Mouse (Mus musculus): Measurements from ENCODE around the gene Grip1. TPM values are rescaled to one million over a fixed set of nuclear protein-coding genes. Genes with fewer than 3 reads are reported as not detected.

Grip1 gene
- polyA plus RNA-seq, 1 experiment, result 0.08 TPM

DNA sequence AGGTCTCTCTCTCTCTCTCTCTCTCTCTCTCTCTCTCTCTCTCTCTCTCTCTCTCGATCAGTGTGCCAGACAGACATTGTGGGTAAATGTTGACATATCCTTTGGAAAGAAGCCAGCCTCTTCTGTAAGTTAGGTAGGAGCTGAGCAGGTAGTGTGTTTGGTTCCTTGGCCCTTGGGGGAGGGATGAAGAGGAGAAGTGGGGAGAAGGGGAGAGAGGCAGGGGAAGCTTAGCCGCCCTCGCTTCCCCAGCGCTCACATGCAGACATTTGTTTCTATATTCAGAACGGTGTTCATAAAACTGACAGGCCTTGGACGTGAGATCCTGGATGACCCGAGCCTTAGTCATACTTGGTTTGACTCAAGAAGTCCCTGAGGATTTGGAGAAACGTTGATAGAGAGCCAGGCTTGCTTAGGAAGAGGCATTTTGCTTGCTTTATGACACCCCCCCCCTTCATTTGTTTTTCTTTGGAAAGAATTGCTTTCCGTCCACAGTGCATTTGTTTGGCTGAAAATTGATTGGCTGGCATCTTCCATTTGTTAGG, 243.7 kb downstream of the Grip1 start:
- Histone ChIP-seq H3ac (ENCODE audit: control insufficient read depth, insufficient read length) (no peak overlapping the region), H3K27me3 (ENCODE audit: control insufficient read depth, insufficient read depth, insufficient read length) (no peaks in the 10 kb centered on the region), H3K4me2 (ENCODE audit: low read depth) (peak overlapping the region; percentile 57), H3K36me3 (ENCODE audit: control insufficient read depth, insufficient read depth) (no peaks in the 10 kb centered on the region), H3K79me2 (ENCODE audit: control insufficient read depth, insufficient read depth) (no peaks in the 10 kb centered on the region), H3K4me3 (no peak overlapping the region)
- no peak for TF ChIP-seq USF1 (IDR thresholded peaks at IDR 0.05; ENCODE audit: low read depth)
- no peak for TF ChIP-seq TCF3 (IDR thresholded peaks at IDR 0.05; ENCODE audit: insufficient read length, low read depth)
- TF ChIP-seq MYOG (IDR thresholded peaks at IDR 0.05; ENCODE audit: control insufficient read depth in 1 of 3, insufficient read depth in 1 of 3, insufficient read length in 2 of 3, low read depth in 2 of 3), result no peak
- TF ChIP-seq POLR2AphosphoS2 (IDR thresholded peaks at IDR 0.05; ENCODE audit: insufficient read length, low read depth), result no peak
- TF ChIP-seq MAX (IDR thresholded peaks at IDR 0.05; ENCODE audit: low read depth), result no peak
- no peak for TF ChIP-seq SRF (IDR thresholded peaks at IDR 0.05; ENCODE audit: control insufficient read depth, insufficient read length, low read depth)
- TF ChIP-seq TCF12 (IDR thresholded peaks at IDR 0.05; ENCODE audit: insufficient read depth, poor library complexity, severe bottlenecking), result no peak
- TF ChIP-seq POLR2A (IDR thresholded peaks at IDR 0.05; ENCODE audit: insufficient read length, low read depth), result no peak
- TF ChIP-seq CEBPB (IDR thresholded peaks at IDR 0.05; ENCODE audit: insufficient read depth, poor library complexity, severe bottlenecking), result no peak
- no peak for TF ChIP-seq REST (IDR thresholded peaks at IDR 0.05; ENCODE audit: insufficient read depth, insufficient read length)

DNA sequence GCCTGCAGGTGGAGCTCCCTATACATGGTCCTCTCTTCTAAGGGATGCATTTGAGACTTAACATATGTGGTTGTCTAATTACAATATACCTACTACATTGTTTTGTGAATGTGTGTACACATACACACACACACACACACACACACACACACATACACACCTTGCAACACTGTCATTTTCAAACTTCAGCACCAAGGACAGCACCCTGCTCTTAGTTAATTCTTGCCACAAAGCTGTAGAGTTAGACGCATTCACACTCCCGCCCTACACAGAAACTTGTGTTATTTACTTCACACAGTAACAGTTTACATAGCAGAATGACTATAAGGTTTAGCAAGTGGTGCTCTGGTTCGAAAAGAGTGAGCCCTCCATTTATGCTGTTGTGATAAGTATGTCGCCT, 251.7 kb downstream of the Grip1 start:
- no peak overlapping the region for H3K4me2 ChIP-seq (ENCODE audit: low read depth)
- no peak overlapping the region for H3K4me3 ChIP-seq
- H3K27me3 ChIP-seq (ENCODE audit: control insufficient read depth, insufficient read depth, insufficient read length), result no peaks in the 10 kb centered on the region
- H3K79me2 ChIP-seq (ENCODE audit: control insufficient read depth, insufficient read depth), result no peaks in the 10 kb centered on the region
- no peak for TF ChIP-seq SRF (IDR thresholded peaks at IDR 0.05; ENCODE audit: control insufficient read depth, insufficient read length, low read depth)
- peak; percentile 89 for TF ChIP-seq REST (IDR thresholded peaks at IDR 0.05; ENCODE audit: insufficient read depth, insufficient read length)
- TF ChIP-seq TCF3 (IDR thresholded peaks at IDR 0.05; ENCODE audit: insufficient read length, low read depth), result no peak
- peak; percentile 21 for TF ChIP-seq MAX (IDR thresholded peaks at IDR 0.05; ENCODE audit: low read depth)
- no peak for TF ChIP-seq USF1 (IDR thresholded peaks at IDR 0.05; ENCODE audit: low read depth)
- TF ChIP-seq MYOD1 (IDR thresholded peaks at IDR 0.05; ENCODE audit: control insufficient read depth in 1 of 3, insufficient read length in 2 of 3, low read depth in 2 of 3), result no peak
- no peak for TF ChIP-seq POLR2AphosphoS2 (IDR thresholded peaks at IDR 0.05; ENCODE audit: insufficient read length, low read depth)
- TF ChIP-seq CEBPB (IDR thresholded peaks at IDR 0.05; ENCODE audit: insufficient read depth, poor library complexity, severe bottlenecking), result no peak
- H3ac ChIP-seq (ENCODE audit: control insufficient read depth, insufficient read length), result no peak overlapping the region
- no peaks in the 10 kb centered on the region for H3K36me3 ChIP-seq (ENCODE audit: control insufficient read depth, insufficient read depth)

GRCm38 (mm10) chr10:119706281-119706680, 252.7 kb downstream of the Grip1 start:
- TF ChIP-seq MYOG (IDR thresholded peaks at IDR 0.05; ENCODE audit: control insufficient read depth in 1 of 3, insufficient read depth in 1 of 3, insufficient read length in 2 of 3, low read depth in 2 of 3) (no peak), E2F4 (IDR thresholded peaks at IDR 0.05; ENCODE audit: insufficient read depth) (no peak), CEBPB (IDR thresholded peaks at IDR 0.05; ENCODE audit: insufficient read depth, poor library complexity, severe bottlenecking) (no peak), REST (IDR thresholded peaks at IDR 0.05; ENCODE audit: insufficient read depth, insufficient read length) (no peak), POLR2A (IDR thresholded peaks at IDR 0.05; ENCODE audit: insufficient read length, low read depth) (no peak), POLR2AphosphoS2 (IDR thresholded peaks at IDR 0.05; ENCODE audit: insufficient read length, low read depth) (no peak), TCF3 (IDR thresholded peaks at IDR 0.05; ENCODE audit: insufficient read length, low read depth) (no peak), MYOD1 (IDR thresholded peaks at IDR 0.05; ENCODE audit: control insufficient read depth in 1 of 3, insufficient read length in 2 of 3, low read depth in 2 of 3) (no peak), TCF12 (IDR thresholded peaks at IDR 0.05; ENCODE audit: insufficient read depth, poor library complexity, severe bottlenecking) (no peak), MAX (IDR thresholded peaks at IDR 0.05; ENCODE audit: low read depth) (no peak), SRF (IDR thresholded peaks at IDR 0.05; ENCODE audit: control insufficient read depth, insufficient read length, low read depth) (no peak), USF1 (IDR thresholded peaks at IDR 0.05; ENCODE audit: low read depth) (no peak)
- no peaks in the 10 kb centered on the region for H3K36me3 ChIP-seq (ENCODE audit: control insufficient read depth, insufficient read depth)
- no peak overlapping the region for H3K4me2 ChIP-seq (ENCODE audit: low read depth)
- no peaks in the 10 kb centered on the region for H3K79me2 ChIP-seq (ENCODE audit: control insufficient read depth, insufficient read depth)
- no peaks in the 10 kb centered on the region for H3K27me3 ChIP-seq (ENCODE audit: control insufficient read depth, insufficient read depth, insufficient read length)
- no peak overlapping the region for H3K4me3 ChIP-seq
- no peak overlapping the region for H3ac ChIP-seq (ENCODE audit: control insufficient read depth, insufficient read length)

- TF ChIP-seq POLR2A (IDR thresholded peaks at IDR 0.05; ENCODE audit: insufficient read length, low read depth) (no peak), MAX (IDR thresholded peaks at IDR 0.05; ENCODE audit: low read depth) (no peak), TCF3 (IDR thresholded peaks at IDR 0.05; ENCODE audit: insufficient read length, low read depth) (no peak), USF1 (IDR thresholded peaks at IDR 0.05; ENCODE audit: low read depth) (no peak), SRF (IDR thresholded peaks at IDR 0.05; ENCODE audit: control insufficient read depth, insufficient read length, low read depth) (no peak)
- no peak overlapping the region for H3K4me3 ChIP-seq
- H3K27me3 ChIP-seq (ENCODE audit: control insufficient read depth, insufficient read depth, insufficient read length), result no peaks in the 10 kb centered on the region
- no peaks in the 10 kb centered on the region for H3K79me2 ChIP-seq (ENCODE audit: control insufficient read depth, insufficient read depth)
- H3ac ChIP-seq (ENCODE audit: control insufficient read depth, insufficient read length), result no peak overlapping the region
- no peak overlapping the region for H3K4me2 ChIP-seq (ENCODE audit: low read depth)
- no peaks in the 10 kb centered on the region for H3K36me3 ChIP-seq (ENCODE audit: control insufficient read depth, insufficient read depth)
Observed at GRCm38 (mm10) chr10:119706983-119707382, 253.4 kb downstream of the Grip1 start.

DNA sequence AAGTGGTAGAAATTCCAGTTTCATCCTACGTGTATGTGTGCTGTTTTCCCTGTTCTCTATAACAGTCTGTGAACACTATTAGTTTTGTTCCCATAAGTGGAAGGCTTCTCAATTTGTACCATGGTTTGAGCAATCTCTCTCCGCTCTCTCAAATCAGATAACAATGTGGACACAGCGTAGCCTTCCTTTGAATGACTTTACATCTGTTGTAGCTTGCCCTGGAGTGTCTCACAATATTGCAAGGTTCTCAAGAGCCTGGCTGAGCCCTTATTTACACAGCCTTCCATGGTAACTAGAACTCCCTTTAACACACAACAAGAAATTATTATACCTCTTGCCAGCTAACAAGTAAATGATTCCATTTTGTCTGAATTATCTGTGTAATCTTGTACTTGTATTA, 268.3 kb downstream of the Grip1 start:
- H3K4me3 ChIP-seq, result no peak overlapping the region
- H3ac ChIP-seq (ENCODE audit: control insufficient read depth, insufficient read length), result no peak overlapping the region
- H3K4me2 ChIP-seq (ENCODE audit: low read depth), result no peak overlapping the region
- no peak for TF ChIP-seq MYOD1 (IDR thresholded peaks at IDR 0.05; ENCODE audit: control insufficient read depth in 1 of 3, insufficient read length in 2 of 3, low read depth in 2 of 3)
- no peak for TF ChIP-seq CEBPB (IDR thresholded peaks at IDR 0.05; ENCODE audit: insufficient read depth, poor library complexity, severe bottlenecking)
- no peak for TF ChIP-seq MYOG (IDR thresholded peaks at IDR 0.05; ENCODE audit: control insufficient read depth in 1 of 3, insufficient read depth in 1 of 3, insufficient read length in 2 of 3, low read depth in 2 of 3)
- no peak for TF ChIP-seq POLR2AphosphoS2 (IDR thresholded peaks at IDR 0.05; ENCODE audit: insufficient read length, low read depth)
- TF ChIP-seq USF1 (IDR thresholded peaks at IDR 0.05; ENCODE audit: low read depth), result no peak
- TF ChIP-seq REST (IDR thresholded peaks at IDR 0.05; ENCODE audit: insufficient read depth, insufficient read length), result no peak
- TF ChIP-seq TCF12 (IDR thresholded peaks at IDR 0.05; ENCODE audit: insufficient read depth, poor library complexity, severe bottlenecking), result no peak
- TF ChIP-seq TCF3 (IDR thresholded peaks at IDR 0.05; ENCODE audit: insufficient read length, low read depth), result no peak
- TF ChIP-seq POLR2A (IDR thresholded peaks at IDR 0.05; ENCODE audit: insufficient read length, low read depth), result no peak
- TF ChIP-seq MAX (IDR thresholded peaks at IDR 0.05; ENCODE audit: low read depth), result no peak
- no peak for TF ChIP-seq E2F4 (IDR thresholded peaks at IDR 0.05; ENCODE audit: insufficient read depth)
- TF ChIP-seq SRF (IDR thresholded peaks at IDR 0.05; ENCODE audit: control insufficient read depth, insufficient read length, low read depth), result no peak
- no peaks in the 10 kb centered on the region for H3K27me3 ChIP-seq (ENCODE audit: control insufficient read depth, insufficient read depth, insufficient read length)
- no peaks in the 10 kb centered on the region for H3K36me3 ChIP-seq (ENCODE audit: control insufficient read depth, insufficient read depth)
- H3K79me2 ChIP-seq (ENCODE audit: control insufficient read depth, insufficient read depth), result no peaks in the 10 kb centered on the region

Measured in myocyte (in vitro differentiated cells).